Mouse (Mus musculus) heart, adult 2 months (tissue): ENCODE measurements around the gene Pomgnt1.

ENCODE experiments used
- CTCF ChIP-seq: fragments of 200-600 bp; IDR thresholded peaks from 2 replicates; pipeline ENCODE4 v1.8.1; 2022; ENCODE audit warnings: antibody characterized with exemption, mild to moderate bottlenecking, moderate library complexity
- EP300 ChIP-seq: fragments of 200-500 bp; IDR thresholded peaks from 2 replicates; pipeline ENCODE4 v1.6.1; 2011; ENCODE audit warnings: low read depth, low read length, control low read depth; ENCODE audit not compliant: insufficient read depth
- POLR2A ChIP-seq: fragments of 200-500 bp; IDR thresholded peaks from 2 replicates; pipeline ENCODE4 v1.6.1; 2011; ENCODE audit warnings: mild to moderate bottlenecking, low read depth, low read length, control low read depth; ENCODE audit not compliant: insufficient read depth

GRCm38 (mm10) chr4:116111486-116111885 lies 12.2 kb upstream of the Pomgnt1 start:
- no peak for TF ChIP-seq CTCF
- TF ChIP-seq EP300, result no peak
- no peak for TF ChIP-seq POLR2A
